17 mouse cellular contexts compared by ENCODE assay signal in the genomic region with DNA sequence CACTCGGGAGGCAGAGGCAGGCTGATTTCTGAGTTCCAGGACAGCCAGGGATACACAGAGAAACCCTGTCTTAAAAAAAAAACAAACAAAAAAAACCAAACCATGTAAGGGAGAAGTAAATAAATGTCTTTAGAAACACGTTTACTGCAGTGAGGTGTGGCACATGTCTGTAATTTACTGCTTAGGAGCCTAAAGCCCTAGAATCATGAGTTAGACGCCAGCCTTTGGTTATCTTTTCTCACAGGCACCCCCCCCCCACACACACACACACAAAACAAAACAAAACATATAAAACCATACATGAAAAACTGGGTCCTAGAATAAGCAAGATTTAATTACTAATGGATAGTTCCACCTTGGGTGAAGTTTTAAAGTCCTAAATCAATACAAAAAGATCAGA. TPM values are rescaled to one million over a fixed set of nuclear protein-coding genes. Genes with fewer than 3 reads are reported as not detected.
DNase-seq lines count a peak whose midpoint lies in the region; ATAC-seq lines count a peak whose summit lies in the region.
"Had no signal": no experiment of that assay in that cellular context is flagged by ENCODE, and none has a peak within 500 bp of the region (broad histone marks: within the 10 kb centered on the region; RNA-seq: fewer than 3 reads in every experiment).

No protein-coding gene starts in this region.

- peak; percentile 58 for ATAC-seq in megakaryocyte progenitor cell, adult 5-6 weeks (replicated peaks; ENCODE audit: poor library complexity)
- 0 out of 2 replicates have a peak, but pooled peaks have one; percentile 52 for ATAC-seq in megakaryocyte-erythroid progenitor cell, adult 5-6 weeks (replicated peaks; ENCODE audit: low FRiP score, low TSS enrichment, poor library complexity, severe bottlenecking)
- ATAC-seq: activated CD4-positive, CD25-positive, alpha-beta regulatory T cell, adult 4 months; CD4-positive, CD25-positive, alpha-beta regulatory T cell, adult 4 months; Patski had no signal

- no peak for DNase-seq in right cerebral cortex, postnatal 4 days
- no peak for DNase-seq in right cerebral cortex, adult 2 months (ENCODE audit: low spot score in 2 of 2)
- DNase-seq: adrenal gland, adult 2 months; adrenal gland, adult 8-10 months; adrenal gland, postnatal 10 days; adrenal gland, postnatal 14 days; adrenal gland, postnatal 25 days; adrenal gland, postnatal 36 days; B cell, adult 2 months; cerebellum, adult 11 months; cerebellum, adult 11-12 months; cerebellum, adult 18-20 months had no signal

RNA-seq across cellular contexts. Expression of gene Senp6, which starts 29.6 kb away (rescaled TPM):
- total RNA-seq in megakaryocyte progenitor cell, adult 5-6 weeks (2015), result 164 and 192 TPM in 2 replicates
- 114 and 150 TPM in 2 replicates for total RNA-seq in megakaryocyte progenitor cell, adult 5-6 weeks (2017)
- 143 and 186 TPM in 2 replicates for total RNA-seq in megakaryocyte-erythroid progenitor cell, adult 5-6 weeks (2014; fragmentation: Nextera tagmentation)
- 169 and 190 TPM in 2 replicates for total RNA-seq in megakaryocyte-erythroid progenitor cell, adult 5-6 weeks (2017)
